Comparison of ENCODE assay signal across 8 mouse cellular contexts in genomic region chr9:72638951-72639842, GRCm38 (mm10). TPM values are rescaled to one million over a fixed set of nuclear protein-coding genes. Genes with fewer than 3 reads are reported as not detected.
DNase-seq lines count a peak whose midpoint lies in the region; ATAC-seq and TF ChIP-seq lines count a peak whose summit lies in the region.

No protein-coding gene starts in this region.

- peak overlapping the region; percentile 79 for H3K4me2 ChIP-seq in heart, embryonic 16.5 days (ENCODE audit: low read depth, low read length)
- peak overlapping the region; percentile 66 for H3K4me2 ChIP-seq in lung, embryonic 16.5 days (ENCODE audit: low read depth, low read length)
- peak overlapping the region; percentile 56 for H3K4me2 ChIP-seq in stomach, embryonic 15.5 days

- peak overlapping the region; percentile 99 for H3K27ac ChIP-seq in kidney, adult 2 months (ENCODE audit: insufficient read depth, low read depth, low read length)
- peak overlapping the region; percentile 83 for H3K27ac ChIP-seq in bone marrow macrophage, adult 2 months (ENCODE audit: insufficient read depth, low read depth, low read length)
- peak overlapping the region; percentile 99 for H3K27ac ChIP-seq in heart, embryonic 16.5 days (ENCODE audit: low read length)
- peak overlapping the region; percentile 99 for H3K27ac ChIP-seq in lung, embryonic 16.5 days (ENCODE audit: low read length)
- H3K27ac ChIP-seq in stomach, embryonic 15.5 days = peak overlapping the region; percentile 99

- TF ChIP-seq CTCF in kidney, adult 2 months (conservative IDR thresholded peaks at IDR 0.05; ENCODE audit: insufficient read depth, insufficient read length, low read depth, low read length) = no peak
- no peak for TF ChIP-seq CTCF in bone marrow macrophage, adult 2 months (IDR thresholded peaks at IDR 0.05; ENCODE audit: low read depth, low read length)

- H3K4me3 ChIP-seq in kidney, adult 2 months (ENCODE audit: insufficient read depth, low read depth, low read length) = peak overlapping the region; percentile 49
- H3K4me3 ChIP-seq in bone marrow macrophage, adult 2 months (ENCODE audit: insufficient read depth, low read length) = peak overlapping the region; percentile 32
- peak overlapping the region; percentile 50 for H3K4me3 ChIP-seq in heart, embryonic 16.5 days (ENCODE audit: low read length)
- peak overlapping the region; percentile 45 for H3K4me3 ChIP-seq in lung, embryonic 16.5 days (ENCODE audit: low read length)
- peak overlapping the region; percentile 25 for H3K4me3 ChIP-seq in stomach, embryonic 15.5 days (replicated peaks)

- WGBS in kidney, adult 2 months = 56% methylated on average over 9 of the region's 9 CpGs
- WGBS in heart, embryonic 16.5 days = 42% methylated on average over 9 of the region's 9 CpGs
- WGBS in lung, embryonic 16.5 days = 46% methylated on average over 9 of the region's 9 CpGs
- WGBS in stomach, embryonic 15.5 days = 50% methylated on average over 9 of the region's 9 CpGs

- TF ChIP-seq POLR2A in kidney, adult 2 months (IDR thresholded peaks at IDR 0.05; ENCODE audit: low read depth, low read length) = no peak
- no peak for TF ChIP-seq POLR2A in bone marrow macrophage, adult 2 months (IDR thresholded peaks at IDR 0.05; ENCODE audit: borderline replicate concordance, low read depth, low read length)

- no peaks in the 10 kb centered on the region for H3K9me3 ChIP-seq in heart, embryonic 16.5 days (replicated peaks; ENCODE audit: control insufficient read depth, low read length)
- no peaks in the 10 kb centered on the region for H3K9me3 ChIP-seq in lung, embryonic 16.5 days (ENCODE audit: control insufficient read depth, low read length)
- no peaks in the 10 kb centered on the region for H3K9me3 ChIP-seq in stomach, embryonic 15.5 days

- ATAC-seq in heart, embryonic 16.5 days (replicated peaks; ENCODE audit: extremely low read depth, insufficient read depth, low FRiP score) = peak; percentile 52
- ATAC-seq in lung, embryonic 16.5 days (ENCODE audit: low read depth) = peak; percentile 73
- ATAC-seq in stomach, embryonic 15.5 days (ENCODE audit: insufficient read depth, low FRiP score, low read depth) = peak; percentile 70

- peak; percentile 15 for DNase-seq in kidney, adult 2 months
- no peak for DNase-seq in kidney, adult 9 months
- no peak for DNase-seq in left cerebral cortex, adult 18-20 months (ENCODE audit: low spot score in 2 of 2)
- no peak for DNase-seq in gastrocnemius, adult 8-10 months (ENCODE audit: low spot score in 2 of 2)

- H3K4me1 ChIP-seq in kidney, adult 2 months (ENCODE audit: control insufficient read depth, insufficient read depth, low read length) = peaks cover 15% of the 10 kb centered on the region
- peaks cover 20% of the 10 kb centered on the region for H3K4me1 ChIP-seq in bone marrow macrophage, adult 2 months (ENCODE audit: control insufficient read depth, insufficient read depth, low read length)
- H3K4me1 ChIP-seq in heart, embryonic 16.5 days (ENCODE audit: control insufficient read depth, insufficient read depth, low read length) = peaks cover 27% of the 10 kb centered on the region
- peaks cover 25% of the 10 kb centered on the region for H3K4me1 ChIP-seq in lung, embryonic 16.5 days (replicated peaks; ENCODE audit: control insufficient read depth, insufficient read depth, low read length)
- peaks cover 24% of the 10 kb centered on the region for H3K4me1 ChIP-seq in stomach, embryonic 15.5 days

- peak overlapping the region; percentile 73 for H3K9ac ChIP-seq in heart, embryonic 16.5 days (ENCODE audit: low read length)
- peak overlapping the region; percentile 73 for H3K9ac ChIP-seq in lung, embryonic 16.5 days (ENCODE audit: low read length)
- H3K9ac ChIP-seq in stomach, embryonic 15.5 days = no peak overlapping the region

- no peaks in the 10 kb centered on the region for H3K36me3 ChIP-seq in kidney, adult 2 months (ENCODE audit: control insufficient read depth, insufficient read depth, low read length)
- H3K36me3 ChIP-seq in heart, embryonic 16.5 days (ENCODE audit: control insufficient read depth, insufficient read depth) = no peaks in the 10 kb centered on the region
- H3K36me3 ChIP-seq in lung, embryonic 16.5 days (ENCODE audit: control insufficient read depth, insufficient read depth, low read length) = no peaks in the 10 kb centered on the region
- H3K36me3 ChIP-seq in stomach, embryonic 15.5 days = no peaks in the 10 kb centered on the region

- no peaks in the 10 kb centered on the region for H3K27me3 ChIP-seq in kidney, adult 2 months (replicated peaks; ENCODE audit: control insufficient read depth, insufficient read depth, low read length)
- no peaks in the 10 kb centered on the region for H3K27me3 ChIP-seq in heart, embryonic 16.5 days (ENCODE audit: control insufficient read depth, insufficient read depth, low read length)
- no peaks in the 10 kb centered on the region for H3K27me3 ChIP-seq in lung, embryonic 16.5 days (ENCODE audit: control insufficient read depth, insufficient read depth, low read depth, low read length)
- H3K27me3 ChIP-seq in stomach, embryonic 15.5 days (replicated peaks) = no peaks in the 10 kb centered on the region

RNA-seq across cellular contexts. Expression of gene Nedd4, which starts 22.9 kb away (rescaled TPM):
- 104 and 118 TPM in 2 replicates for polyA plus RNA-seq in kidney, adult 2 months (2012; rRNA removed)
- polyA plus RNA-seq in bone marrow macrophage, adult 2 months (2012; ENCODE audit: insufficient read depth, insufficient read length, missing spikeins) = 3.7 and 4.2 TPM in 2 replicates
- polyA plus RNA-seq in heart, embryonic 16.5 days (2015; fragmentation: Nextera tagmentation; extraction: Ambion mirVana) = 428 and 482 TPM in 2 replicates
- 644 and 678 TPM in 2 replicates for polyA plus RNA-seq in lung, embryonic 16.5 days (2015; fragmentation: Nextera tagmentation; extraction: Ambion mirVana)
- polyA plus RNA-seq in stomach, embryonic 15.5 days (2015; fragmentation: Nextera tagmentation; extraction: Ambion mirVana) = 502 and 542 TPM in 2 replicates
- total RNA-seq in left cerebral cortex, adult 18-20 months (2021) = 100 to 1,000 TPM; 289 to 298 TPM
- total RNA-seq in gastrocnemius, adult 8-10 months (2022) = 100 to 1,000 TPM; 286 to 317 (median 309) TPM

Comparison
In these comparisons a context has a peak if more than half of its experiments do, and no peak if none do; other contexts are left out.
1. RNA of gene Nedd4, which starts 22.9 kb away (polyA plus RNA-seq): 644 to 678 TPM in lung, embryonic 16.5 days, 502 to 542 TPM in stomach, embryonic 15.5 days, 428 to 482 TPM in heart, embryonic 16.5 days and 104 to 118 TPM in kidney, adult 2 months; 3.7 to 4.2 TPM in bone marrow macrophage, adult 2 months; every median in the first group is over 10 times any median in the second.
2. Peak in every context shown above with its lines, with median percentiles within 50 percentile points of each other: H3K27ac ChIP-seq, H3K4me3 ChIP-seq, ATAC-seq and H3K4me2 ChIP-seq.